In the genomic region with DNA sequence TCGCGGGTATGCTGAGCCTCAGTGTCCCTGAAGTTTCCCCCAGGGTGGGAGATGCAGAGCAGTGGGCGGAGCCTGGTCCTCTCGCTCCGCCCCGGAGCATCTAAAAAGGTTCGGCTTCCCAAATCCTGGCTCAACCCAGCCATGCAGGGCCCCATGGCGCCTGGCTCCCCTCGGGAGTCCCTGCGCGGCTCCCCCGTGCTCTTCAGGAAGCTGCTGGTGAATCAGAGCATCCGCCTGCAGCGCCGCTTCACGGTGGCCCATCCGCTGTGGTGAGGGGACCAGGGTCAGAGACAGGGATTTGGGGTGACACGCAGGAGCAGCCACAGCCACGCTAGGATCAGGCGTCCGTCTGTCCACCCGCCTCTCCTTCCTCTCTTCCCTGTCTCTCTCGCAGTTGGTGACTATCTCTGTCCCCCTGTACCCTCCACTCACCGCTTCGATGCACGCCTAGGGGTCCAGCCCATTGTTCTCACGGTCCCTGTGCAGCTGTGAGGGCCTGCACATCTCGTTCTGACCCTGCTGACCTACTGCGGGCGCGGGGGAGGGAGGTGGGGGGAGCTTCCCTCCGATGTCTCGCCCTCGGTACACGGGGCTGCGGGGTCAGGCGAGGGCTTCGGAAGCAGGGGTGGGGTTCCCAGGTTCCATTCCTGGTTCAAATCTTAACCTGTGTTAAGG, we compare ENCODE assay signal across 8 mouse cellular contexts. TPM values are rescaled to one million over a fixed set of nuclear protein-coding genes. Genes with fewer than 3 reads are reported as not detected.
DNase-seq lines count a peak whose midpoint lies in the region; ATAC-seq lines count a peak whose summit lies in the region.
"Had no signal": no experiment of that assay in that cellular context is flagged by ENCODE, and none has a peak within 500 bp of the region (broad histone marks: within the 10 kb centered on the region; RNA-seq: fewer than 3 reads in every experiment).

No protein-coding gene starts in this region.

- H3K36me3 ChIP-seq in neural tube, embryonic 12.5 days: no peaks in the 10 kb centered on the region

- peaks cover 16% of the 10 kb centered on the region for H3K4me1 ChIP-seq in neural tube, embryonic 12.5 days

- peaks cover 73% of the 10 kb centered on the region for H3K27me3 ChIP-seq in neural tube, embryonic 12.5 days (replicated peaks)

- peak overlapping the region; percentile 47 for H3K9ac ChIP-seq in neural tube, embryonic 12.5 days

- DNase-seq in 416B (ENCODE audit: low read depth) (peak; percentile 36), MN1 (ENCODE audit: low spot score) (no peak)
- DNase-seq in kidney, postnatal 10 days: peak; percentile 43
- DNase-seq in thymus, postnatal 0 days (ENCODE audit: low spot score): no peak

- peak overlapping the region; percentile 27; the same call in 1 of the 2 replicates for H3K4me3 ChIP-seq in neural tube, embryonic 12.5 days

- H3K4me2 ChIP-seq in neural tube, embryonic 12.5 days (replicated peaks): peak overlapping the region; percentile 57

- no peak overlapping the region for H3K27ac ChIP-seq in neural tube, embryonic 12.5 days

- WGBS in neural tube, embryonic 12.5 days: 2% methylated on average over 38 of the region's 38 CpGs

- no peaks in the 10 kb centered on the region for H3K9me3 ChIP-seq in neural tube, embryonic 12.5 days

- ATAC-seq in CD4-positive, CD25-positive, alpha-beta regulatory T cell, adult 4 months: peak; percentile 55
- peak; percentile 44 for ATAC-seq in granulocyte monocyte progenitor cell, adult 5-6 weeks (replicated peaks; ENCODE audit: poor library complexity, severe bottlenecking)
- peak; percentile 38 for ATAC-seq in neural tube, embryonic 12.5 days (ENCODE audit: low FRiP score, low read depth)

RNA-seq across cellular contexts. Expression of gene Rab3a, which starts 11.4 kb away (rescaled TPM):
- polyA plus RNA-seq in CD4-positive, CD25-positive, alpha-beta regulatory T cell, adult 4 months (2017; shearing (Covaris generic)): 1 to 10 TPM; 7.5 to 9.6 TPM
- 5.5 and 10.8 TPM in 2 replicates for total RNA-seq in granulocyte monocyte progenitor cell, adult 5-6 weeks (2014; fragmentation: Nextera tagmentation)
- total RNA-seq in granulocyte monocyte progenitor cell, adult 5-6 weeks (2017): 0.34 and 1.6 TPM in 2 replicates
- 184 and 199 TPM in 2 replicates for polyA plus RNA-seq in neural tube, embryonic 12.5 days (2016; fragmentation: Nextera tagmentation; extraction: Ambion mirVana)
- 7.0 and 8.0 TPM in 2 replicates for polyA plus RNA-seq in thymus, postnatal 0 days (2015; fragmentation: Nextera tagmentation; extraction: Ambion mirVana)

RNA-seq across cellular contexts. Expression of gene Mpv17l2, which starts 17.6 kb away (rescaled TPM):
- 10 to 100 TPM; 30.2 to 39.2 TPM for polyA plus RNA-seq in CD4-positive, CD25-positive, alpha-beta regulatory T cell, adult 4 months (2017; shearing (Covaris generic))
- 28.6 and 41.1 TPM in 2 replicates for total RNA-seq in granulocyte monocyte progenitor cell, adult 5-6 weeks (2014; fragmentation: Nextera tagmentation)
- total RNA-seq in granulocyte monocyte progenitor cell, adult 5-6 weeks (2017): 9.0 and 9.3 TPM in 2 replicates
- 45.0 and 51.2 TPM in 2 replicates for polyA plus RNA-seq in neural tube, embryonic 12.5 days (2016; fragmentation: Nextera tagmentation; extraction: Ambion mirVana)
- 54.3 and 54.4 TPM in 2 replicates for polyA plus RNA-seq in thymus, postnatal 0 days (2015; fragmentation: Nextera tagmentation; extraction: Ambion mirVana)

RNA-seq across cellular contexts. Expression of gene Pde4c, which starts 19.6 kb away (rescaled TPM):
- under 1 TPM; 0.66 to 0.94 TPM for polyA plus RNA-seq in CD4-positive, CD25-positive, alpha-beta regulatory T cell, adult 4 months (2017; shearing (Covaris generic))
- total RNA-seq in granulocyte monocyte progenitor cell, adult 5-6 weeks (2014; fragmentation: Nextera tagmentation): not detected in 2 replicates
- total RNA-seq in granulocyte monocyte progenitor cell, adult 5-6 weeks (2017): not detected in 2 replicates
- polyA plus RNA-seq in neural tube, embryonic 12.5 days (2016; fragmentation: Nextera tagmentation; extraction: Ambion mirVana): 0.19 and 0.41 TPM in 2 replicates
- polyA plus RNA-seq in thymus, postnatal 0 days (2015; fragmentation: Nextera tagmentation; extraction: Ambion mirVana): 0.28 and 0.35 TPM in 2 replicates

RNA-seq across cellular contexts. Expression of gene Gm3336, which starts 24.8 kb away (rescaled TPM):
- polyA plus RNA-seq in CD4-positive, CD25-positive, alpha-beta regulatory T cell, adult 4 months (2017; shearing (Covaris generic)): not detected
- total RNA-seq in granulocyte monocyte progenitor cell, adult 5-6 weeks (2014; fragmentation: Nextera tagmentation): not detected in 2 replicates
- not detected in 2 replicates for total RNA-seq in granulocyte monocyte progenitor cell, adult 5-6 weeks (2017)
- not detected in 2 replicates for polyA plus RNA-seq in neural tube, embryonic 12.5 days (2016; fragmentation: Nextera tagmentation; extraction: Ambion mirVana)
- 0.29 and 0.32 TPM in 2 replicates for polyA plus RNA-seq in thymus, postnatal 0 days (2015; fragmentation: Nextera tagmentation; extraction: Ambion mirVana)
- total RNA-seq: neutrophil, adult 5-6 weeks had no signal

RNA-seq across cellular contexts. Expression of gene Pik3r2, which starts 33.4 kb away (rescaled TPM):
- polyA plus RNA-seq in CD4-positive, CD25-positive, alpha-beta regulatory T cell, adult 4 months (2017; shearing (Covaris generic)): 1 to 10 TPM; 4.3 to 4.5 TPM
- total RNA-seq in granulocyte monocyte progenitor cell, adult 5-6 weeks (2014; fragmentation: Nextera tagmentation): 6.6 and 14.0 TPM in 2 replicates
- total RNA-seq in granulocyte monocyte progenitor cell, adult 5-6 weeks (2017): 12.1 and 16.6 TPM in 2 replicates
- 84.0 and 84.6 TPM in 2 replicates for polyA plus RNA-seq in neural tube, embryonic 12.5 days (2016; fragmentation: Nextera tagmentation; extraction: Ambion mirVana)
- 35.1 and 38.6 TPM in 2 replicates for polyA plus RNA-seq in thymus, postnatal 0 days (2015; fragmentation: Nextera tagmentation; extraction: Ambion mirVana)

Comparison
In these comparisons a context has a peak if more than half of its experiments do, and no peak if none do; other contexts are left out.
1. DNase-seq: peak in 416B (single experiment) and kidney, postnatal 10 days (single experiment); none in thymus, postnatal 0 days (single experiment) and MN1 (single experiment).
2. RNA of gene Rab3a, which starts 11.4 kb away (polyA plus RNA-seq): 184 to 199 TPM in neural tube, embryonic 12.5 days; 7.5 to 9.6 TPM in CD4-positive, CD25-positive, alpha-beta regulatory T cell, adult 4 months and 7.0 to 8.0 TPM in thymus, postnatal 0 days; every median in the first group is over 10 times any median in the second.
3. Peak in every context shown above with its lines, with median percentiles within 50 percentile points of each other: ATAC-seq.